Mouse (Mus musculus): ENCODE measurements at regions not wholly inside any gene's neighbourhood (a gene's known extent, or its start where the extent isn't known, plus 50 kb on each side); places are given as distances from the start of the nearest gene placed in this dataset.
"Not testable (repeated sequence)": the region's sequence is repeated elsewhere in the genome, so short reads cannot be mapped to it uniquely, and the experiment has no call there.

DNA sequence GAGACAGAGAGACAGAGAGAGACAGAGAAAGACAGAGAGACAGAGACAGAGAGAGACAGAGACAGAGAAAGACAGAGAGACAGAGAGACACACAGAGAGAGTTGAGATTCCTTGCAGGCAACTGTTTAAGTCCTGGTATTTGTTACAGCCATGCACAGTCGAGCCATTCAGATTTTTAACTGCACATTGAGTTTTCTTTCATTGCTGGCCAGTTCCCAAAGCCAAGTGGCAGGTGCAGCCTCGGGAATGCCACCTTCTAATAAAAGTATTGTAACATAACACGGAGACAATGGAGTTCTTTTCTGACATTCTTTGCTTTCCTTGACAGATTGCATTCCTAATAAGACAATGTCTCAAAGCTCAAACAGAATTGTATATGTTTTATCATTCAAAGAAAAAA lies 306.3 kb upstream of the Flrt2 start:
- no peak for DNase-seq (ENCODE audit: low spot score in 2 of 2)

DNA sequence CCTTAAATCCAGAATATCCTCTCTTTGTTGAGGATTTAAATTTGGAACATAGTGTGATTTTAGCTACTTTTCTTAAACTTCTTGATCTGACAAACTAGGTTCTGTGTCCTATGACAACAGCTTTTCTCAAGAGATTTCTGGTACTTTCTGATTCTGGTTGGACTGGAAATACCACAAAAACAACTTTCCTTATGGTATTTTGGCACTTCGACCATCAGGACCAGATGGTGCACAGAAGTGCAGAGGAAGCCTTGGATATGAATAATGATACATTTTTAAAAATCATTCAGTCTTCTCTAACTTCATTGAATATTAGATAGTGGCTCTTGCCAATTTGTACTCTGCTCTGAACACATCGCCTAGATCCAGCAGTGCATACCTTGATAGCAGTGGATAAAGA lies 303.8 kb upstream of the Flrt2 start:
- DNase-seq (ENCODE audit: low spot score in 2 of 2): peak; percentile 10 to 38

DNA sequence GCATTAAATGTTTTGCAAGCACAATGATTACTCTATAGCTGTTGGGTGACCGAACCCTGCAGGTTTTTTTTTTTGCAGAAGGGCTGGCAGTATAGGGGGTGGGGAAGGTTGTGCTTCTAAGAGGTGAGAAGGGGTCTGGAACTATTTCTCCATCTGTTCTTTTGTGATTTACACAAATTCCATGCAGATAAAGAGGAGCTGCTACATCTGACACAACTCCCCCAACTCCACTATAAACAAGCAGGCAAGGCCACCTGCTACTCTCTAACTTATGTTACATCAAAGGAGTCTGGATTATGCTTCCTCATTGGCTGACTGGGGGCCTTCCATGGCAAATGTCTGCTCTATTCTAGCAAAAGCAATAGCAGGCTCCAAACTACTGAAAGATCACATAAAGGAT lies 299.2 kb upstream of the Flrt2 start:
- peak in 1 of 2 experiments; percentile 5 for DNase-seq (ENCODE audit: low spot score in 2 of 2)

DNA sequence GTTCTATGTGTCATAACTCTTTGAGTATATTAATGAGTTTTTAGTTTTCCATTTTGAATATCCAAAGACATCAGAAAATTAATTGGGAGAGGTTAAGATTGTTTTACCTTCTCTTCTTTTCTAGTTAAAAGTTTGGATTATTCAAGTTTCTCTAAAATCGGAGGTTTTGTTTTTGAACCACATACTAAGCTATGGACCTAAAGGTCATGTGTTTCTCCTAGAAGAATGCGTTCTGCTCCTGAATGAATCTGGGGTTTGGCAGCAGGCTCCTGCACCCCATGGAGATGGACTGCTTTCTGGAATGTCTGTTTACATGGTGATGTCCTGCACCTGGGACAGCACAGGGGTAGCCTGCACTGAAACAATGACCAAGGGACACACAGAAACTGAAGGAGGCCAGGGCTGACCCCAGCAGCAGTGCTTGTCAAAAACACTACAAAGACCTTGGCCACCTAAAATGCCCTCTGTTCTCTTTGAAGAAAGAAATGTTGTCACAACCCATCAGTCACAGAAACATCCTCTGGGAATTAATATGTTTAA lies 297.0 kb upstream of the Flrt2 start:
- no peak for DNase-seq (ENCODE audit: low spot score in 2 of 2)

DNA sequence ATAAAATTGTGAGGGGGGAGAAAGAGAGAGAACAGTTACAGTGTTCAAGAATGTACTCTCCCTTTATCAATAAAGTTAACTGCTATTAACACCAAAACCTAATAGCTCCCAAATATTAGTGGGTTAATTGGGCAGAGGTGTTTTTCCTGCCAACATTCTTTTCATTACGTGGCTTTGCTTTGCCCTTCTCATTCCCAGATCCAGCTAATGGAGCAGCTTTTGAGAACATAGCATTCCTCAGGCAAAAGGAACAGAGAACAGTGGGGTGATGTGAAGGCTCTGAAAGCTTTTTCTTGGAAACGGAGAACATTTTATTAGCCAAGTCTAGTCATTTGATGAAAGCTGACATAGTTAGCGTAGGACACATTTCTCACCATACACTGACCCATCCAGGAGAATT lies 271.2 kb upstream of the Flrt2 start:
- DNase-seq (ENCODE audit: low spot score in 2 of 2): no peak

DNA sequence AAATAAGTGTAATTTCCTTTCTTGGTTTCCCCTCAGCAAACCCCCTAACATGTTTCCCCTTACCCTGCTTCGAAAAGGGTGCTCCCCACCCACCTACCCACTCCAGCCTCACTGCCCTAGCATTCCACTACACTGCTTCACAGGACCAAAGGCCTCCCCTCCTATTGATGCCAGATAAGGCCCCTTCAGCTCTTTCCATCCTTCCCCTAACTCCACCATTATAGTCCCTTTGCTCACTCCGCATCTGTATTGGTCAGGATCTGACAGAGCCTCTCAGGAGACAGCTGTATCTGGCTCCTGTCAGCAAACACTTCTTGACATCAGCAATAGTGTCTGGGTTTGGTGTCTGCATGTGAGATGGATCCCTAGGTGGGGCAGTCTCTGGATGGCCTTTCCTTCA lies 267.3 kb upstream of the Flrt2 start:
- DNase-seq (ENCODE audit: low spot score in 2 of 2): no peak

DNA sequence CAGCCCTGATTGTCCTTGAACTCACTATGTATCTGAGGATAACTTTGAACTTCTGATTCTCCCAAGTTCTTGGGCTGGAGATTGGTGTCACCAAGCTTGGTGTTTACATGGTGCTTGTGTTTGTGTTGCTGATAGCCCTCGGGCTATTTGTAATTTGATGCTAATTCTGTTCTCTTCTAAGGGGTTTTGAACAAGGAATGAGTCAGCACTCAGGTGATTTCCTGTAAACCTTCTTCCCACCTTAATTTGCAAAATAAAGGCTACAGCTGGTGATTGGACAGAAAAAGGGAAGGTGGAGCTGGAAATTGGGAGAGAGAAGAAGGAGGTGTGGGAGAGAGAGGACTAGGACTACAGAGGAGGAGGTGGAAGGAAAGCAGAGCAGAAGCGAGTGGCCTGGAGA lies 254.8 kb upstream of the Flrt2 start:
- DNase-seq (ENCODE audit: low spot score in 2 of 2): no peak

DNA sequence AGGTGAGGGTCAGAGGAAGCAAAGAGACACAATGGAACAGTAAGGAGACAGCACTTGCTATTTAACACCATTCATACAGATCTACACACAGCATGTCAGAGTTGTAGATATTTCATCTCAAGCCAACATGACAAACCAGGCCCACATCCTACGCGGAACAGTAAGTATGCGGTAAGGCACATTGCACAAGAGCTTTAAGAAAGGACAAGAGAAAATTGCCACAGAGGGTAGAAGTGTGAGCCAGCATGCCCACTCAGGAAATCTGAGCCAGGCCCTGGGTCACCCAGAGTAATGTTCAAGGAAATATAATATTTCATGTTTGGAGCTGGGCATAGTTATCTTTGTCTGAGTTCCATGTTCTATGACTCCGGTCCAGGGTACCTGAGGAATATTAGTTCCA lies 234.5 kb upstream of the Flrt2 start:
- no peak for DNase-seq (ENCODE audit: low spot score in 2 of 2)

DNA sequence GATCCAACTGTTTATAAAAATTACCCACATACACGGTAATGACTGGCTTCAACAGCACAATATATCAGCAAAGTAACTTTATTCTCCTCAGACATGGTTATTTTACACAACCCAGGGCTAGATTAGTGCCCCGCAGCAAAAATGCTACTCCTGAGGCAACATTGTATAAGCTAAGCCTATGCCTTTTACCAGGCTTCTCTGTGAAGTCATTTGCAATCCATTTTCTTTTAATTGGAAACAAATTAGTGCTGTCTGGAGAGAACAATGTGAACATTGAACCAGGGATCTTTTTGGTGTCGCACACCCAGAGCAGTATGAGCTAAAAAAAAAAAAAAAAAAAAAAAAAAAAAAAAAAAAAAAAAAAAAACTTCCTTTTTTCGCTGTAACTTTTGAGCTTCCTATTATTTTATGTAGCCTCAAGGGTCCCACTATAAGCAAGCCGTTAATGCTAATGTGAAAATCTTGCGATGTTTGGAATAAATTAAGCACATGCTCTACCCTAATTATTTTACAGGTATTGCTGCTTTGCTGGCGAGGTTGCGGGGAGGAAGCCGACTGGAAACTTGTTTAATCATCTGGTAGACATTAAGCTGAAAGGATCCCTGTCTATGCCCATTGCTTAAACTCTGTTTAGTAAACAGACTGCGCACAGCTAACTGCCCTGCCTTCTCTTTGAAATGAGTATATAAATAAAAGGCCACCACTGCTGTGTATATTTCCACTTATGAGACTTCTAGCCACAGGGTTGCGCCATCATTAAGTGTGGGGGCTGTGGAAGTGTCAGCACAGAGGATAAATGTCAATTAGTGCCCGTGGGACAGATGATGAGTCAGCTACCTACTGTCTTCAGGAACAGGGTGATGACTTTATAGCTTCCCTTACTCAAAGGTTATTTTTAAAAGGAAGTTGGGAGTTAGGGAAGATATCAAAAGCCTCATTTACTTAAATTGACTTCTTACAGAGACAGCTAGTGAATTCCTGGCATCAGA lies 225.2 kb upstream of the Flrt2 start:
- no peak for DNase-seq (ENCODE audit: low spot score in 2 of 2)

DNA sequence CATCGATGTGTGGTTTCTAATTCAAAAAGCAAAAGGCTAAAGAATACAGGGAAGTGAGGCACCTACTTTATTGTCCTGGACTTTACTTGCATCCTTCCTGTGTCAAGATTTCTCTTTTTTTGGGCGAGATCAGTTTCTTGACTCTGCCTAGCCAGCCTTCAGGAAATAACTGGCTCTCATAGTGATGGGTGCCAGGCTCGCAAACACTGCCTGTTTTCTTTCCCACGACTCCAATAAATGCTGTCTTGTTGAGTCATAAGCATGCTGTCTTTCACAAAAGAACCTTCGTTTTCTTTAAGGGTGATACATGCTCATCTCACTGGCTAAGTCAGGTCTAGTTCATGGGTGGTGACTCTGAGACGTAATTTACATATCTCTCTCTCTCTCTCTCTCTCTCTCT lies 222.1 kb upstream of the Flrt2 start:
- DNase-seq (ENCODE audit: low spot score in 2 of 2): no peak

DNA sequence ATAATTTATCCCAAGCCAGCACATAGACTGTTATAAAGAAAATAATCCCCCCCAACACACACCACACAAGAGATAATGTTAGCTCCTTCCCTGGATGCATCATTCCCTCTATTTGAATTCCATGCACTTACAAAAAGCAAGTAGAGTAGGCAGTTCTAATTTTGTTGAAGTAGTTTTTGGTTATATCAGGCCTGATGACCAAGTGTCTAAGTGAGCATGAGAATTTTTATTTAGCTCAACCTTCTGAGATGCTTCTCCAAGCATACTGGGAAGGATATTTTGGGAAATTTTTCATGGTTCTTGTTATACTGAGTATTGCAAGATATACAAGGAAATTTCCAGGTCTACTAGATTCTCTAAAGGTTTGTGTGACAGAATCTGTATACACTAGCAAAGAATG lies 205.5 kb upstream of the Flrt2 start:
- no peak for DNase-seq (ENCODE audit: low spot score in 2 of 2)

DNA sequence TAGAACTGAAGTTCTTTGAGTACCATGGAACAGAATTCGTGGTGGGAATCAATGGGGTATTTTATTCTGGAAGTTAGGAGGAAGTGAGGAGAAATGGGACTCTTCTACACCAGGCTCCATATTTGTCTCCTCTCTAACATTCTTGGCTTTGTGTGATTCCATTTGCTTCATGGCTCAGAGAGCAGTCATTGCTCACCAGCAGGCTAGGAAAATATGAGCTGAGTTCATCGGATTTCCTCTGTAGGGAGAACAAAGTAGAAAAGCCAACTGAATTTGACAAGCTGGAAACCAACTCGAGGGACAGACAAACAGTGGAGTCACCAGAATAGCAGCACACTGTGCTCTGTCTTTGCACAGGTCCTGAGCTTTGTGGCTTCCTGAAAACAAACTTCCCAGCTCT lies 203.7 kb upstream of the Flrt2 start:
- DNase-seq (ENCODE audit: low spot score in 2 of 2): no peak

DNA sequence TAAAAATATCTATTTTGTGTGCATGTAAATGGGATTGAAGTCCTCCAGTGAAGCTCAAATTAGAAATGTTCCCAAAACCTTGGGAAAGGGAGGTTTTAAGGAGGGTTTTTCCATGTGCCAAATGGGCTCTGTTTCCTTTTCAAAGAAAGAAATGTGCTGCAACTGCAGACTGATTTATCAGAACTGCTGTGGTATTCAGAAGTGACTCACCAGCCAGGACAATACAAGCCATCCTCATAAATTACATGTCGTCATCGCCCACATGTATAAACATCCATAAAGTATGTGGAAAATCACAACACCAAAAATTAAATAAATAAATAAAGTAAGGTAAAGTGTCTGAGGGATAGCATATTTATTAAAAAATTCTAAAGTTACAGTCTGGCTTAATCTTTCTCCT lies 202.7 kb upstream of the Flrt2 start:
- DNase-seq (ENCODE audit: low spot score in 2 of 2): no peak

DNA sequence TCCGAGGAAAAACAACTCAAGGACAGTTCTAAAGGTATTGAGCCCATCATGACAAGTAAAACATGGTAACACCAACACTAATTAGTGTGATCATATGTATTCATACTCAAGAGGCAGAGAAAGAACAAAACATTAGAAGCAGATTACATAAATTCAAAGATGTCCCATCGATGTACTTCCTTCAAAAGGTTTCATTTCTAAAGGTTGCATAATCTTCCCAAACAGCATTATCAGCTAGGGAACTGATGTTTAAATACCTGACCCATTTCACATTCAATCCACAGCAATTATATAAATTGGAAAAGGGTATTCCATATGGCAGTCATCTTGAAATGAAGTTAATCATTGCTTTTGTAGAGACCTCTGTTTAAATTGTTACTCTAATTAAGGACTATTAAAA lies 202.2 kb upstream of the Flrt2 start:
- DNase-seq (ENCODE audit: low spot score in 2 of 2): no peak

DNA sequence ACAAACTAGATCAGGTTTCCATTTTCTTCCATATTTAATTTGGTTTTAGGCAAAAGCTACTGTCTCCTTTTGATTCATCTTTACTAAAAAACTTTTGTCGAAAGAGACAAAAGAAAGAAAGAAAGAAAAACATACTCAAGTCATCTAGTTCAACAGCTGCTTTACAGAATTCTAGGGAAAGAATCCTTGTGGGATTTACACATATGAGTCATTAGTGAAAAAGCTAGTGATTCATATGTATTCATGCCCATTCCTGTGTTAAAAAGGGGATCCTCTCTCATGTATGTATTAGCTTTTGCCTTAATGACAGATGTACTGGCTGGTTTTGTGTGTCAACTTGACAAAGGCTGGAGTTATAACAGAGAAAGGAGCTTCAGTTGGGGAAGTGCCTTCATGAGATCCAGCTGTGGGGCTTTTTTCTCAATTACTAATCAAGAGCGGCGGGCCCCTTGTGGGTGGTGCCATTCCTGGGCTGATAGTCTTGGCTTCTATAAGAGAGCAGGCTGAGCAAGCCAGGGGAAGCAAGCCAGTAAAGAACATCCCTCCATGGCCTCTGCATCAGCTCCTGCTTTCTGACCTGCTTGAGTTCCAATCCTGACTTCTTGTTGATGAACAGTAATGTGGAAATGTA lies 200.1 kb upstream of the Flrt2 start:
- not testable (repeated sequence) for DNase-seq (ENCODE audit: low spot score in 2 of 2)

DNA sequence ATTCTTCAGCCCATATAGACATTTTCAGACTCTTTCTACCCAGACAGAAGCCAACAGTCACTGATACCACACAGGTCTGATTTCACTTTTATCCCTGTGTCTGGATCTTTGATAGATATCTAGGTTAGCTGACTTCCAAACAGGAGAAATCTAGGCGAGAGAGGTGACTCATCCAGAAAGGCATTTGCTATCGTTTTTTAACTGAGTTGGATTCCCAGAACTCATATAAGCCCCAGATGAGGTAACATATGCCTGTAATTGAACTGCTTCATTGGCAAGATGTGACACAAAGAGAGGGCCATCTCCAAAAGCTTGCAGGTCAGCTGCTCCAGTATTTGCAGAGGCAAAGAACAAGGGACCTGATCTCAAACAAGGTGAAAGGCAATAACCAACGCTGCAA lies 190.6 kb upstream of the Flrt2 start:
- no peak for DNase-seq (ENCODE audit: low spot score in 2 of 2)

DNA sequence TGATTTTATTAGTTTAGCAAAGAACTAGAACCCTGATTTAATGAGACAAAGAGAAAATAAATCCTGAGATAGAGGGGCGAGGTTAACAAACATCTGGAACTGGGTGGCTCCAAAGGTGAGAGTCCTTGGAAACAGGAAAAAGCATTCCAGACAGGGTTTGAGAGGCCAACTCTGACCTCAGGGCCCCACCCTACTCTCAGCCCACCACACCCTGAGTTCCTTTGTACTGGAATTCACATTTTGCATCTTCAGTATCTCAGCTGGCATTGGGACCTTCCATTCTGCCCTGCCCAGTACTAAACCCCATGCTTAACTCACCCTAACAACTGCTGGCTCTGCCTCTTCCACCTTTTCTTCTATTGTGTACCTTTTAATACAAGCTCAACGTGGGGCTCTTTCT lies 172.0 kb upstream of the Flrt2 start:
- no peak for DNase-seq (ENCODE audit: low spot score in 2 of 2)

DNA sequence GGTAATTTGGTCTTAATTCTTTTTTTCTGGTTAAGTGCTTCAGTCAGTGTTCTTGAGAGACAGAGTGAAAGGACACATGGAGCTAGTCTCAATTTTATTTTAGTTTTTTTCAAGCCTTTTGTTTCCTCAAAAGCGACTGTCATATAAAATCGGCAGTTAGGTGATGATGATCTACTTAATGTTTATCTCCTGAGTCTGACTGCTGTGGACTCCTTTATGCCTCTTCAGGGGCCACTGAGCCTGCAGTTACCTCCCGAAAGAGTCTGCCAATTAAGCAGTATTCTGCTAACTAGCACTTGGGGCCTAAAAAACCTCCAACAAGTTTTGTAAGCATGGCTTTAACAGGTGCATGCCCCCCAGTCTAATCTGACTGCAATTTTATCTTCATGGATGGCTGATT lies 170.0 kb upstream of the Flrt2 start:
- no peak for DNase-seq (ENCODE audit: low spot score in 2 of 2)

DNA sequence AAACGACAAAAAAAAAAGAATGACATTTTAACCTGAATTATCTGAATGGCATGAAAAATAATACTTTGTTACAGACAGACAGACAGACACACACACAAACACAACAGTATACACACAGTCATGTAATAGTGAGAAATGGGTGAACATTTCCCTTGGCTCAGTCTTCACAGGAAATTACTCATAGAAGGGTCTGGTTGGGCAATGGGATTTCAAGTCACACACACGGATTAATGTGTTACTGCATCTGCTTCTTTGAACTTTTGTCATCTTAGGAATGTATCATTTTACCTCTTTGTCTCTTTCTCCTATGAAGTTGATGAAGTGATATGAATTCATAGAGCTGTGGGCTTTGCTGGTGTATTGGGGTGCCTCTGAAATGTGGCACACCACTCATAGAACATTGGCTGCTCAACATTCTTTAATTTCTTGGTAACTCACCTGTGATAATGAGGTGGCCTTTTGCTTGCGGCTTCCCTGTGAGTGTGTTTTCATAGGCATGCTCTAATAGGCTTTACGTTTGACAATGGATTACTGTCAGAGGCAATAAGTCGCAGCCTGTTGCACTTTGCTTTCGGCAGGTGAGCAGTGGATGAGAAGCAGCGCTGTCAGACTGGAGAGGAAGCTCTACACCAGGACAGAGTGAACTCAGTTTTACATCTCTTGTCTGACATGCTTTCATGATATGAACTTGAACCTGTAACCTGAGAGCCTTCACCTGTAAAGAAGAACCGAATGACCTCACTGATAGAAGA lies 158.0 kb upstream of the Flrt2 start:
- DNase-seq (ENCODE audit: low spot score in 2 of 2): no peak

DNA sequence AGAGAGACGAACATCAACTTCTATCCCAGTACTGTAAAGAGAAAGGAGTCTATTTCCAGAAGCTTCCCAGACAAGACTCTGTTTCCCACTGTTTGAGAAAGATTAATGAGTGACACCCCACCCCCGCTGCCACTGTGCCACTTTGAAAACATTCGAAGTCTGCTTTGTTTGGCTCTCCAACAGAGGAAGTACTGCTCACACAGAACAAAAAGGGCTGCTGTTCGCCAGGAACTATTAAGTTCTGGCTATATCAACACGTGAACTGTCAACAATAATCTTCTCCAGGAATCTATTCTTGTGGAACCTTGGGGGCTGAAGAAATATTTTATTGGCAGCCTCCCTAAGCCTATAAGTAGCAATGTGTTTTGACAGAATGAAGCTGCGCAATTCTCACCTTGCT lies 144.7 kb upstream of the Flrt2 start:
- no peak for DNase-seq (ENCODE audit: low spot score in 2 of 2)

DNA sequence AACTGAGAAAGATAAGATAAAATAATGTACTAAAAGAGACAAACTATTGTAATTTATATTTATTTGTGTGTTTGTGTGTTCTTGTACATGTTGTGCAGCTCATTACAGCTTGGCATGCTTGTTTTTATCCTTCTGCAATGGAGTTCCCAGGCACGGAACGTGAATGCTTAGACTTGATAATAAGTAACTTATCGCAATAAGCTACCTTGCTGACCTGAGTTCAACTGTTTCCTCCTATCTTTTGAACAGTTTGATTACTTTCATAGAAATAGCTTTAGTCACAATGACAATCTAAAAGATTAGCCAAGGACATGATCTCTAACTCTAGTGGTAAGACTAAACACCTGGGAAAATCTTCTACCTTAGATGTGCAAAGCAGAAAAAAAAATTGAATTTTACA lies 138.9 kb upstream of the Flrt2 start:
- no peak for DNase-seq (ENCODE audit: low spot score in 2 of 2)
